Mouse (Mus musculus) lung, postnatal 36 days (tissue): ENCODE results near the gene AU022252.
A peak's percentile ranks its signal among the peaks of the same experiment; 100 is the strongest.
"Not testable (repeated sequence)": the region's sequence is repeated elsewhere in the genome, so short reads cannot be mapped to it uniquely, and the experiment has no call there.

Experiments used
- DNase-seq: peaks from one replicate; pipeline ENCODE4 v3.0.0; 2022; ENCODE audit warnings: mixed read lengths

AU022252 gene

DNA sequence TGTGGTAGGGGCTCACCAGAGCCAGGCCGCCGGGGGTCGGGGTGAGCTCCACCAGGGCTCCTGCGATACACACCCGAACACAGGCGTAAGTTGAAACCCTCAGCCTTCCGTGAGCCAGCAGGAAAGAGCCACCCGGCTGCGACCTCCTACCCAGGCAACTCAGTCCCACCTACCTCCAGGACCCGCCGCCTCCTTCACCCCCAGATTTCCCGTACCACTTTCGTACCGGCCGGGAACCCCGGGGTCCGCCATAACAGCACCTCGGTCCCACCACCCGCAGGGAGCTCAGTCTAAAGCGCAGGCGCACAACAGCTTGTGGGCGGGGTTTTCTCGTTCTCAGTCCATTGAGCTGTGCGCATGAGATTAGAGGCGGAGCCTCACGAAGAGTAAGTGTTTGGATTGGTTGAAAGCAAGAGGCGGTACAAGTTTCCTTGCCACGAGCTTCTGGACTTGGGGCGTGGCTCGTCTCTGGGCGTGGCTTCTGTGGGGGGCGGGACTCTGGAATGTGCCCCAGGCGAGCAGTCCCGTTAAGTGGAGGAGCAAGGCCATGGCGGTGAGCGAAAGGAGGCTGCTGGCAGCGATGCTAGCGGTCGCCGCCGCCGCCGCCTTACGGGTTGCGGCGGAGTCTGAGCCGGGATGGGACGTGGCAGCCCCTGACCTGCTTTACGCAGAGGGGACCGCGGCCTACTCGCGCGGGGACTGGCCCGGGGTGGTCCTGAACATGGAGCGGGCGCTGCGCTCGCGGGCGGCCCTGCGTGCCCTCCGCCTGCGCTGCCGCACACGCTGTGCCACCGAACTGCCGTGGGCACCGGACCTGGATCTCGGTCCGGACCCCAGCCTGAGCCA lies at the start of gene AU022252, which contains the start of gene P3h1:
Gene AU022252, minus strand, starts transcription at position 303 of the 846 bp plus-strand sequence.
Gene P3h1, plus strand, starts transcription at position 506 of the 846 bp plus-strand sequence.
- DNase-seq = peak; percentile 100

DNA sequence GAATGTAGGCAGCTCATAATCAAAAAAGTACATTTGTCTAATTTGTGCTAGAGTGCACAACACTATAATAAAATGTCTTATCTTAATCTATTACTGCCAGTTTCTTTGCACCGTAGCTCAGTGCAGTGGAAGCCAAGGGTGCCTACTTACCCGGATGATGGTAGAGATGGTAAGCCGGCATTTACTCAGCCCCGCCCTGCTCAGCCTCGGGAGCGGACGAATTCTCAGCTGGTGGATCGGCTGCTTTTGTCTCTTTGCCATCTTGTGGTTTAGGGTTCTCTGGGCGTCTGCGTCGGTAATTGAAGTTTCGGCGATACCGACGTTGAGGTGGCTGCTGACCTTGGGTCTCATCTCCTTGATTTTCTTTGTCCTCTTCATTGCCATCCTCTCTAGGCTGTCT lies 46.3 kb upstream of the AU022252 start:
- not testable (repeated sequence) for DNase-seq

DNA sequence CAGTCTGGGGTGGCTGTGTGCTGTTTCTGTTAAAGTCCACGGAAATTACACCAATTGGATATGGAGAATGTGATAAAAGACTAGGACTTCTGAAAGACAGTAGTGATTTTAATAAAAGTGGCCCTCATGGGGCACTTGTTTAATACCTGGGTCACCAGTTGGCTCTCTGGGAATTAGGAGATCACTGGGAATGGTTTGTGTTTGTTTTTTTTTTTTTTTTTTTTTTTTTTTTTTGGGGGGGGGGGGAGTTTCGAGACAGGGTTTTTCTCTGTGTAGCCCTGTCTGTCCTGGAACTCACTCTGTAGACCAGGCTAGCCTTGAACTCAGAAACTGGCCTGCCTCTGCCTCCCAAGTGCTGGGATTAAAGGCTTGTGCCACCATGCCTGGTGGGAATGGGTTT lies 43.2 kb upstream of the AU022252 start:
- DNase-seq = no peak

DNA sequence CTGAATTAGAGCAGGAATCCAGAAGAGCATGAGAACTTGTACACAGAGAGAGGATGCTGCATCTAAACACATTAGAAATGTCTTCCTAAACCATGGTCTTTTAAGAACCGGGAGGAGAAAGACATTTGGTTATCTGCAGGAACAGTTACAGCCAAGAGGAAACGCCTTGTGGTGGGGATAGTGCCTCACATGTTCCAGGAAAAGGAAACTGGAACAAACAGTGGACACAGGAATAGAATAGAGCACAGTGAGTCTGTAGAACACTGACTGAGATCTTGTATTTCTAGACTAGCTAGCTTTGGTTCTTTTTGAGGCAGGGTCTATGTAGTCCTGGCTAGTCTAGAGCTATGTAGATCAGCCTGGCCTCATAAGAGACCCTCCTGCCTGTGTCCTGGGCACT lies 42.7 kb upstream of the AU022252 start:
- DNase-seq = peak; percentile 81

DNA sequence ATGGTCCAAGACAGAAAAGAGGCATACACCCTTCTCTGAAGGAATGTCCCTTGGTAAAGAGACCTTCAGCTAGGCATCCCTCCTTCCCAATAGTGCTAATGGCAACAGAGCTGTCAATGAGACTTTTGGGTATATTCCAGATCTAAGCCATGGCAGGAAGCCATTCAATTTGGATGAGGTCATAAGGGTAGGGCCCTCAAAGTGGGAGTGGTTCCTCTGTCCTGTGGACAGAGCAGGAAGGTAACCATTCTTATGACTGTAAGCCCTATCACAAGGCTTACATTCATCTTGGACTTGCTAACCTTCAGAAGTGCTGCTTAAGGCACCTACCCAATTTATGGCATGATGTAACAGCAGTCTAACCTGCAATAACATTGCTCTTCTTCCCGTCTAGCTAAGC lies 42.1 kb upstream of the AU022252 start:
- peak; percentile 90 for DNase-seq

DNA sequence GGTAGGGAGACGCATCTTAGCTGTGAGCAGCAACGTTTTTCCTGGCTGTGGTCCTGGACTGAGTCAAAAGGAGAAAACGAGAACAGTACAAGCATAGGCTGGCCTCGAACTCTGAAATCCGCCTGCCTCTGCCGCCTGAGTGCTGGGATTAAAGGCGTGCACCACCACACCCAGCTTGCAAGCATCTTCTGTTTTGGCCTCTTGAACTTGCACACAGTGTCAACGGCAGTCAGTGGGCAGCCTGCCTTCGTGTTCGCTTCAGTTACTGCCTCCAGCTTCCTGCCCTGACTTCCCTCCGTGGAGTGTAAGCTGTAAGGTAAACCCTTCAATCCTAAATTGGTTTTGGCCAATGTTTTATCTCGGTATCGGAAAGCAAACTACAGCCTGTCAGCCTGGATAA lies 34.1 kb upstream of the AU022252 start:
- no peak for DNase-seq

DNA sequence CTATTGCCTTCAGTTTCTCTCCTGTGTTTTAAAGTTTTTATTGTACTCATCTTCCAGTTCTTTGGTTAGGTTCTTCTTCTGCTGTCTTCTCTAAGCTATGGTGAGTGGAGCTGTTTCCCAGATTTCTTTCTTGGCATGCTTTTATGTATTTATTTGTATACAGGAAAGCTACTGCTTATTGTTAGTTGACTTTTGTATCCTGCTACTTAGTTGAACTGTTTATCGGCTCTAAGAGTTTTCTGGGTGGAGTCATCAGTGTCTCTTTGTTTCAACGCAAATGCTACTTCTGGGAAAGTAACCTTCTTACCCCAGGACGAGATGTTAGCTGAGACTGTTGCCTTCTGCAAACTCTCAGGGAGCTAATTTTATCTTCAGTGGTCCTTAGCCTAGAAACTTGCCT lies 30.9 kb upstream of the AU022252 start:
- DNase-seq = peak; percentile 34

DNA sequence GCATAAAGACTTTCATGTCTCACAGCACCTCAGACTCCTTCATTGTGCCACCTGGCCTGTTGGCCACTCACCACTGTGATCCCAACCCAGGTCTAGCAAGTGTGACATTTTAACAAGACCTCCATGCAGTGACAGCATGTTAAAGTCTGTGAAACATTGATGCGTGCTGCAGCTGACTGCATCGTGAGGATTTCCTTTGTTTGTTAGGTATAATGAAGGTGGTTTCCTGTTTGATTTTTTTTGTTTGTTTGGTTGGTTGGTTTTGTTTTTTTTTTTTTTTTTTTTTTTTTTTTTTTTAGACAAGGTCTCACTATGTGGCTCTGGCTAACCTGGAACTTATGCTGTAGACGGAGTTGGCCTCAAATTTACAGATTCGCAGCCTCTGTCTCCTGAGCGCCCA lies 30.0 kb upstream of the AU022252 start:
- DNase-seq = no peak

DNA sequence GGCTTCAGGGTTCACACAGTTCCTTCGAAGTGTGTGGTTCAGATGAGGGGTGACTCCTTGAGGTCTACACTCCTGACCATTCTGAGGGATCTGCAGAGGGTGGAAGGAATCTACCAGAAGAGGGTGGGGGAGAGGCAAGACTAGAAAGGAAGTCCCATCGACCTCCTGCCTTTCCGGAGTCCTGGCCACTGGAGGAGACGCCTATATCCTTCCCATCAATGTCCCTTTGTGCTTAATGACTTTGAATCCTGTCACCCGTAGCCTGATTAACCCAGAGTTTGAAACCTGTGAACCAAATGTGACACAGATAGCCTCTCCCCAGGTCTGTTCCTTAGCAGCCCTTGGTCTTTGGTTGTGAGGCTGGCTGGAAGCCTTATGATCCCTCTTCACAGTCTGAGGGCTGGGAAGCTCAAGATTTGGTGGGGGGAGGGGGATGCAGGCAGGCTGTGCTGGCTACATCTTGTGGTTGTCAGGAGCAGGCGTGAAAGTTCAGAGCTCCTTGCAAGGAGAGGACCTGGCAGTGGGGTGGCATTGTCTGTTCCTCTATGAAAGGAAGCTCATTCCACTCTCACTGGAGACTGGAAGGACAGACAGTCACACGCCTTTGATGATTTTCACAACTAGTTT lies 28.7 kb upstream of the AU022252 start:
- DNase-seq = peak; percentile 60

DNA sequence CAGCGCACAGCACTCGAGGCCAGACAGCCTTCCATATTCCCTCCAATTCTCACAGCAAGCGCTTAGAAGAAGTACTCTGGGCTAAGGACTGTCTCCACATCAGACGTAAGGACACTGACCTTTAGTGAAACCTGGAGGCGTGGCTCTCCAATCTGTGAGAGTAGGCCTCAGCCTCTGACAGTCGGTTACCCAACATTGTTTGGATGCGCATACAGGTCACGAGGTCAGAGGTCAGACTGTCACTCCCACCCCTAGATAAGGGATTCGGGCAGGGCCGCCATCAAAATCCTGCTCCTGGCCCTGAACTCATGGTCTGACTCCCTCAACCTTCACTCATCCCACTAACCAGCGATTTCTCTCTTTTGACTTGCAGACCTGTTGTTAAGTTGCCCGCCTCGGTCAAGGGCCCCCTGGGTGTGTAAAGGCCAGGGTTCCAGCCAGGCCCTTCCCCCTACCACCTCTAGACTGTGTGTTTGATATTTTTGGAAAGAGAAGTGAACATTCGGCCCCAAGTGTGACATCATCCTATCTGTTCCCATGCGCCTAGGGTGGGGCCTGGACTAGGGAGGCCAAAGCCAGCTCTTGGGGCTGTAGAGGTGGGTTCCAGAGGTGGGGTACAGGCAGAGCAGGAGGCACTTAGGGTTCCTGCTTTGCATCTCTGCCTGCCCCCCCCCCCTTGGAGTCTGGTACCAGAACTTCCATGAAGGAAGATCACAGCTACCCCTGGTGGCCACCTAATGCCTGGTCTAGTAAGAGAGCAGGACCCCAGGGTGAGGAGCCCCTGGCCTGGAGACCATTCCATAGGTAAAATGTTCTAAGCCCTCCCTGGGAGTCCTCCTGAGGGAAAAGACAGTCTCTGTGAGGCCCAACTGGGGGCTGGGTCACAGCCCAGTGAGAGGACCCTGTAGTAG lies 27.1 kb upstream of the AU022252 start:
- DNase-seq = no peak

DNA sequence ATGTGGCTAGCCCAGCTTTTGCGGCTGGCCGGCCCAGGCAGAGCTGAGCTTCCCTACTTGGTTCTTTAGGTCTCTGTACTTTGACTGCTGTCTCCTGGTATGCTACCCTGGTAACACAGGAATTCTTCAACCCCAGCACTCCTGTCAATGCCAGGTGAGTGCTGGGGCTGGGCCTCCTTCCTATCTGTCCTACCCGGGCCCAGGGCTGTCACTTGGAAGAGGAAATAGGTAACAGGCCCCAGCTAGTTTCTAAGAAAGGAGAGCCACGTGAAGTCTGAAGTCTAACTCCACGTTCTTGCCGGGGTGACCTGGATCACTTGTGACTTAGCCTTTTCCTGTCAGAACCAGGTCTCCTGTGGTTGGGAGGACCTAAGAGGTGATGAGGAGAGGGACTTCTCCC lies 24.6 kb upstream of the AU022252 start:
- no peak for DNase-seq

DNA sequence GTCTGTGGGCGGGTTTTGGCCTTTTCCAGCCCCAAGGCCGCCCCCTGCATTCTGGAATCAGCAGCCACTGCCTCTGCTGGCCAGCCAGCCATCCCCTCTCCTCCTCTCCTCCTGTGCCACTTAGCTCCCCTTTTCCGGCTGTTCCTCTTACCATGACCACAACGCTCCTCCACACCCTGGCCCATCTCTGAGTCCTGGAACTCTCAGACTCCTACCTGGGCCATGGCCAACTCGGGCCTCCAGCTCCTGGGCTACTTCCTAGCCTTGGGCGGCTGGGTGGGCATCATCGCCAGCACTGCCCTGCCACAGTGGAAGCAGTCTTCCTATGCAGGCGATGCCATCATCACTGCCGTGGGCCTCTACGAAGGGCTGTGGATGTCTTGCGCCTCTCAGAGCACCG lies 22.8 kb upstream of the AU022252 start, which contains the start of gene Cldn19:
Gene Cldn19, plus strand, starts transcription at position 64 of the 400 bp plus-strand sequence.
- DNase-seq = no peak

DNA sequence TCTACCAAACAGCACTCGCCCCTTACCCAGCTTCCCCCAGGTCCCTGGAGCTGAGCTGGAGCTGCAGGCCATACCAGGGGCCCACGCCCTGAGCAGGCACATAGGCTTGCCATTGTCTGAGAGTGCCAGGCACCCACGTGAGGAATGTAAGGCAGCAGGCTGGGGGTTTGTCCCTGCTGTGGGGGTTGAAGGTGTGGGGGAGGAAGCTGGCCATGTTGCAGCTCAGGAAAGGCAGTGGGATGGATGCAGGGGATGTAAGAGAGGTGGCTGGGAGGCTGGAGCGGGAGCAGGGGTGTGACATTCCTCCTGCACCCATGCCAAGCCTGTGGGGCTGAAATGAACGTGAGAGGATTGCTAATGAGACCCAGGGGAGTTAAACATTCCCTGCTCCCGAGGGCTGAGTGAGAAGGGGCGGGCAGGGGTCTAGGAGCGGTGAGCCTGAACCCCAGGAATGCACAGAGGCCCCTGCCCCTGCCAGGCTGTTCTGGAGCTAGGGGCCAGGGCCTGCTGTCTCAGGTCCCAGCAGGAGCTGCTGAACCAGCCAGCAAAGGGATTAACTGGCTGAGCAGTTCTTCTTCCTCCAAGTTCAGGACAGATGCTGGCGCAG lies 21.6 kb upstream of the AU022252 start:
- DNase-seq = no peak

DNA sequence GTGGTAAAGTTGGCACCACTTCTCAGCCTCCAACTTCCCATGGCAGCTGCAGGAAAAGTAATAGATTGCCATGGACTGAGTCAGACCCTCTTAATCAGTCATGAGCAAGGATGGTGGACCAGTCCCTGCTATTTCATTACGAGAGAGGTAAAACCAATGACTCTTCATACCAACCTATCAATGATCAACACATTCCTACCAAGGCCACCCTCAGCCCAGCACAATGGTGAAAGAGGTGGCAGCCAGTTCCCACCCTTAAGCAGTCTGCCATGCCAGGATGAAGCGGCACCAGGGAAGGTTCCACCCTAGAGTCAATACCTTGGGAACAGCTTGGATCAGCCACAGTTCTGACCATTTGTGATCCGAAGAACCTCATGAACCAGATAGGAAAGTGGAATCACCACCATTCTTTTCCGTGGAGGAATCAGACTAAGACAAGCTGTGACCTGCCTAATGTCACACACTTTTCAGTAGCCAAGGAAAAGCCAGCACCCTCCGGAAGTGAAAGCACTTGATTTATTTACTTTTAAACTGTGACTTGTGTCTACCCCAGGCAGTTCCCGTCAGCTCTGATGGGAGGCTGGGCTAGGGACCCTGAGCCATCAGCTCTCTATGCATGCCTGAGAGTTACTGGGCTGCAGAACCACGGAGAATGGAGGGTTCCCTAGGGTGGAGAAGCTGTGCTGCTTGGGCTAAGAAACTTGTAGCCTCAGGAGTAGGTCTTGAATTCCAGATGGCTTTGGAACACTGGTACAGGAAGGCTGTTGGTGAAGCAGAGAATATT lies 19.7 kb upstream of the AU022252 start:
- DNase-seq = no peak

DNA sequence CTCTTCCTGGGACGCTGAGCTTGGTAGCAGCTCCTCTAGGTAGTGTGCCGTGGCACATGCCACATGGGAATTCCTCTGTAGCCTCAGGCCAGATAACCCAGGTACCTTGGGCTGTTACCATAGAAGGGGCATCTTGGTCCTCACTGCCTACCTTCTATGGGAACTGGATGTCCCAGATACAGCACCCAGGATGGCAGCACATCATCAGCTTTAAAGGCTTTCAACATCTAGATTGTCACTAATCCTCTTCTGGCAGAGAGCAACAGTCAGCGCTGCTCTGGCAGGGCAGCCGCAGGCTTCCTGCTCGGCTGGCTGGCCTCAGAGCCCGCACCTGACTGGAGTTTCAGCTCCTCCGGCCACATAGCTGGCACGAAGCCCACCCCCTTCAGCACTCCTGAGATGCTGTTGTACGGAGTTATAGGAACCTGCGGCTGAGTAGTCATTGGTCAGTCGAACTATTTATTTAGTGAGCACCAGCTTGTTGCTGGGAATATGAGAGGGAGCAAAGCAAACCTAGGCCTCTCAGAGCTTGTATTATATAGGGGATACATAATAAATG lies 16.0 kb upstream of the AU022252 start:
- peak; percentile 69 for DNase-seq

DNA sequence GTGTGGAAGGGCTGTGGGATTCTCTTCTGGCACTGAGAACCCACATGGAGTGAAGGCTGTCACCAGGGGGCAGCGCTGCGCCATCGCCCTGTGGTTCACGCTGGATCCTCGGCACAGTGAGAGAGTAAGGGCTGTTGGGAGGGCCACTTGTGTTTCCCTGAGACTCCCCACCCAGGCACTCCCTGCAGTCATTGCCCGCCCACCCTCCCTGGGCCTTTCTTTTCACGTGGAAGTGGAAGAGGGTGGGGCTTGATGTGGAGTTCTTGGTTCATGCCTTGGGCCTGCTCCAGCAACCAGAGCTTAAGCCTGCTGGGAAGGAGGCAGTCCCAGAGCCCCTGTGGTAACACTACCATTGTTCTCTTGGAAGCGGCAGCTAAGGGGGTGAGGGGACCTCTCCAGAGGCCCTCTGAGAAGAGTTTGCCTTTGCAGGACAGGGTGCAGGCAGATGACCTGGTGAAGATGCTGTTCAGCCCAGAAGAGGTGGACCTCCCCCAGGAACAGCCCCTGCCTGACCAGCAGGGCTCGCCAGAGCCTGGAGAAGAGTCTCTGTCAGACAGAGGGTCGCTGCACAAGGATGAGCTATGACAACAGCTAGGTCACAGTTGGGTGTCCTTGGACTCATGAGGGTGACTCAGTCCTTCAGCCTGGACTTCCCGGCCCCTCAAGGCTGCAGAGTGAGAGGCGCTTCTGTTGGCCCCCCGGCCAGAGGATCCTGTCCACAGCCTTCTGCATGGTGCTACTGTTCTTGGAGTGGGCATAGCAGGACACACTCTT lies 15.1 kb upstream of the AU022252 start:
- peak; percentile 92 for DNase-seq

DNA sequence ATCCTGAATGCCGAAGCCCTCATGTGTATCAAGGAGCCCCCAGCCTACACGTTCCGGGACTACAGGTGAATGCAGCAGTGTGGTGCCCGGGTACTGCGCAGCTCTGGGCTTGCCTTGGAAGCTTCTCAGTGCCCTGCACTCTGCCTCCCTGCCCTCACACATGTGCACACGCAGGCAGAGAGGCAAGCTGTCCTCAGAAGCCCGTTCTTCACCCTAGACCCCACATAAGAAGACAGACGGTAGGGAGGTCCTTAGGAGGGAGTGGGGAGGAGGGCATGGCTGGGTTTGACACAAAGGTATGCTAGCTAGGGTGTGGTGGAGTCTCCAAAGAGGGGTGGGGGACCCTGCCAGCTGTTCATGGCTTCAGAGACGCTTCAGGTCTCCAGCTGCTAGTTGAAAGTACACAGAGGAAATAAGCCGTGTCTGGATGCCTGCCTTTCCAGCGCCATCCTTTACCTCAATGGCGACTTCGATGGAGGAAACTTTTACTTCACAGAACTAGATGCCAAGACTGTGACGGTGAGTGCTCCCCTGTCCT lies 14.2 kb upstream of the AU022252 start:
- no peak for DNase-seq

DNA sequence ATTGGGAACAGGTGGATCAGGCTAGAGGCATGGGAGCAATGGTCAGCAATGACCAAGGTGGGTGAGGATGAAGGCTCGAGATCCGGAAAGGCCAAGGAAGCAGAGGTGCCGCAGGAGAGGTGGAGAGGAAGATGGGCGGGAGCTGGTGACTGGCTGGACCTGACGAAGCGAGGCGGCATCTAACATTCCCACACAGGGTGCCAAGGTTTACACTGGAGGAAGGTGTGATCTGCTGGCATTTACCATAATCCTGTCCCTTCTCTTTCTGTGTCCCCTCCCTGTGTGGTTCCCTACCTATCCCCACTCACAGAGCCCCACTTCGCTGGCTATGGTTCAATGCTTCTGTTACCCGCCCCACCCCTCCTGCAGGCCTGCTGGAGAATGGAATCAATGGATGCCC lies 13.4 kb upstream of the AU022252 start:
- no peak for DNase-seq

DNA sequence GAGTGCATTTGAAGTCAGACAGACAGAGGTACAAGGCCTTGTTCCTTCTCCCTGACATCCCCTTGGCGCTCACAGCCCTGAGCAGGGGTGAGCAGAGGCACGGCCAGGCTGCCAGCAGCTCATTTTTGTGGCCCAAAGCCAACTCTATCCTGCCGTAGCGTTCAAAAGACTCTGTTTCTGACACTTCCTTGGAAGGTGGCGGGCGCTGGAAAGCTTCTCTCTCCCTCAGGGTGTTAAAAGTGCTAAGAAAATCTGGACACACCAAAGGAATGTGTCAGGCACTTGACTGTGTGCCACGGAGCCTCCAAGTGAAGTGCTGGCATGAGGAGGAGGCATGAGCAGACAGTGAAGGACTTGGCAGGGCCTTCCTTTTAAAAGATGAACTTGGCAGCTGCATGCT lies 13.0 kb upstream of the AU022252 start:
- peak; percentile 43 for DNase-seq

DNA sequence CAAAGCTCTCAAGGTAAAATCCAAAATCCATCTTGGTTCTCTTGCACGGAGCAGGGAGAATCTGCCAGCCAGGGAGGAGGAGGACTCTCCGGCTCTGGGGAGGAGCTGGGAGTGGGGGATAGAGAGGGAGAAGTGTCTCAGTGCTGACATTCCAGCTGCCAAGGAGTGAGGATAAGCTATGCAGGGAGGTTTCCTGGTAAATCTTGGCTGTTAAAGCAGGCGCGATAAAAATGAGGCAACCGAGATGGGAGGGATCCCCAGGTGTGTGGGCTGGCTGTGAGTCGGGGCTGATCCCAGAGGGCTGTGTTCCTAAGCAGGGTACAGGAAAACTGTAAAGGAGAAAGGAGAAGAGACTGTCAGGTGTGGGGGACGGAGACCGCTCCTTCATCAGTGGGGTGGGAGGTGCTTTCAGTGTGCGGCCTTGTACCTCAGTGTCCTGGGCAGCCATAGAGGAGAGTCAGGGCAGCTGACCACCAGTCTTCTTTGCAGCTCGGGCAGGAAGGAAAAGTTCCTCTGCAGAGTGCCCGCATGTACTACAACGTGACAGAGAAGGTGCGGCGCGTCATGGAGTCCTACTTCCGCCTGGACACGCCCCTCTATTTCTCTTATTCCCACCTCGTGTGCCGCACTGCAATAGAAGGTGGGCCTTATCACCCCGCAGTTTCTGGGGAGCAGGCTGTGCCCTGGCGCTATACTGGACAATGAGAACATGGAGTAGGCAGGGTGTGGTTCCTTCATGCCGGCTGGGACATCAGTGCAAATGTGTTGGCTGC lies 12.1 kb upstream of the AU022252 start:
- DNase-seq = no peak
